Mouse (Mus musculus): ENCODE results near the gene Plk3. TPM values are rescaled to one million over a fixed set of nuclear protein-coding genes. Genes with fewer than 3 reads are reported as not detected.
"Not testable (repeated sequence)": the region's sequence is repeated elsewhere in the genome, so short reads cannot be mapped to it uniquely, and the experiment has no call there.

Gene Plk3
- total RNA-seq (2017) = 3.1 and 9.3 TPM in 2 replicates

GRCm38 (mm10) chr4:117133817-117134600, at the start of gene Plk3:
Gene Plk3, minus strand, starts transcription at chr4:117133963.
- peak; percentile 93 to 94 for ATAC-seq (replicated peaks in 1 of 2; ENCODE audit: insufficient read depth in 1 of 2, low FRiP score in 2 of 2, low TSS enrichment in 1 of 2, low read depth in 1 of 2, poor library complexity in 2 of 2, severe bottlenecking in 2 of 2)

GRCm38 (mm10) chr4:117182759-117183096, 49.0 kb upstream of the Plk3 start:
- ATAC-seq (replicated peaks in 1 of 2; ENCODE audit: insufficient read depth in 1 of 2, low FRiP score in 2 of 2, low TSS enrichment in 1 of 2, low read depth in 1 of 2, poor library complexity in 2 of 2, severe bottlenecking in 2 of 2) = not testable (repeated sequence)

- ATAC-seq (replicated peaks in 1 of 2; ENCODE audit: insufficient read depth in 1 of 2, low FRiP score in 2 of 2, low TSS enrichment in 1 of 2, low read depth in 1 of 2, poor library complexity in 2 of 2, severe bottlenecking in 2 of 2) = peak; percentile 97 to 99
Measured at GRCm38 (mm10) chr4:117181863-117182758, 48.3 kb upstream of the Plk3 start, which contains the start of gene Kif2c. Gene Kif2c, minus strand, starts transcription at chr4:117182639.

- no peak for ATAC-seq (replicated peaks in 1 of 2; ENCODE audit: insufficient read depth in 1 of 2, low FRiP score in 2 of 2, low TSS enrichment in 1 of 2, low read depth in 1 of 2, poor library complexity in 2 of 2, severe bottlenecking in 2 of 2)
Measured at GRCm38 (mm10) chr4:117169936-117170335, 36.2 kb upstream of the Plk3 start.

- no peak for ATAC-seq (replicated peaks in 1 of 2; ENCODE audit: insufficient read depth in 1 of 2, low FRiP score in 2 of 2, low TSS enrichment in 1 of 2, low read depth in 1 of 2, poor library complexity in 2 of 2, severe bottlenecking in 2 of 2)
Measured at GRCm38 (mm10) chr4:117161183-117161582, 27.4 kb upstream of the Plk3 start.

GRCm38 (mm10) chr4:117159666-117160065, 25.9 kb upstream of the Plk3 start:
- ATAC-seq (replicated peaks in 1 of 2; ENCODE audit: insufficient read depth in 1 of 2, low FRiP score in 2 of 2, low TSS enrichment in 1 of 2, low read depth in 1 of 2, poor library complexity in 2 of 2, severe bottlenecking in 2 of 2) = no peak

GRCm38 (mm10) chr4:117156372-117156771, 22.6 kb upstream of the Plk3 start:
- no peak for ATAC-seq (replicated peaks in 1 of 2; ENCODE audit: insufficient read depth in 1 of 2, low FRiP score in 2 of 2, low TSS enrichment in 1 of 2, low read depth in 1 of 2, poor library complexity in 2 of 2, severe bottlenecking in 2 of 2)

GRCm38 (mm10) chr4:117155792-117156355, 22.1 kb upstream of the Plk3 start, which contains the start of gene Rps8:
Gene Rps8, minus strand, starts transcription at chr4:117156243.
- peak; percentile 82 to 95 for ATAC-seq (replicated peaks in 1 of 2; ENCODE audit: insufficient read depth in 1 of 2, low FRiP score in 2 of 2, low TSS enrichment in 1 of 2, low read depth in 1 of 2, poor library complexity in 2 of 2, severe bottlenecking in 2 of 2)

- no peak for ATAC-seq (replicated peaks in 1 of 2; ENCODE audit: insufficient read depth in 1 of 2, low FRiP score in 2 of 2, low TSS enrichment in 1 of 2, low read depth in 1 of 2, poor library complexity in 2 of 2, severe bottlenecking in 2 of 2)
Measured at GRCm38 (mm10) chr4:117155020-117155791, 21.4 kb upstream of the Plk3 start.

- ATAC-seq (replicated peaks in 1 of 2; ENCODE audit: insufficient read depth in 1 of 2, low FRiP score in 2 of 2, low TSS enrichment in 1 of 2, low read depth in 1 of 2, poor library complexity in 2 of 2, severe bottlenecking in 2 of 2) = no peak
Measured at GRCm38 (mm10) chr4:117152714-117153113, 19.0 kb upstream of the Plk3 start.

GRCm38 (mm10) chr4:117151416-117151815, 17.7 kb upstream of the Plk3 start:
- ATAC-seq (replicated peaks in 1 of 2; ENCODE audit: insufficient read depth in 1 of 2, low FRiP score in 2 of 2, low TSS enrichment in 1 of 2, low read depth in 1 of 2, poor library complexity in 2 of 2, severe bottlenecking in 2 of 2) = no peak

GRCm38 (mm10) chr4:117150212-117150733, 16.5 kb upstream of the Plk3 start:
- no peak for ATAC-seq (replicated peaks in 1 of 2; ENCODE audit: insufficient read depth in 1 of 2, low FRiP score in 2 of 2, low TSS enrichment in 1 of 2, low read depth in 1 of 2, poor library complexity in 2 of 2, severe bottlenecking in 2 of 2)

GRCm38 (mm10) chr4:117149291-117150211, 15.8 kb upstream of the Plk3 start:
- no peak for ATAC-seq (replicated peaks in 1 of 2; ENCODE audit: insufficient read depth in 1 of 2, low FRiP score in 2 of 2, low TSS enrichment in 1 of 2, low read depth in 1 of 2, poor library complexity in 2 of 2, severe bottlenecking in 2 of 2)

GRCm38 (mm10) chr4:117148815-117149214, 15.1 kb upstream of the Plk3 start:
- ATAC-seq (replicated peaks in 1 of 2; ENCODE audit: insufficient read depth in 1 of 2, low FRiP score in 2 of 2, low TSS enrichment in 1 of 2, low read depth in 1 of 2, poor library complexity in 2 of 2, severe bottlenecking in 2 of 2) = no peak

GRCm38 (mm10) chr4:117148047-117148713, 14.4 kb upstream of the Plk3 start:
- no peak for ATAC-seq (replicated peaks in 1 of 2; ENCODE audit: insufficient read depth in 1 of 2, low FRiP score in 2 of 2, low TSS enrichment in 1 of 2, low read depth in 1 of 2, poor library complexity in 2 of 2, severe bottlenecking in 2 of 2)

GRCm38 (mm10) chr4:117146176-117146575, 12.4 kb upstream of the Plk3 start:
- ATAC-seq (replicated peaks in 1 of 2; ENCODE audit: insufficient read depth in 1 of 2, low FRiP score in 2 of 2, low TSS enrichment in 1 of 2, low read depth in 1 of 2, poor library complexity in 2 of 2, severe bottlenecking in 2 of 2) = peak; percentile 74
